Mouse (Mus musculus): ENCODE measurements at regions not wholly inside any gene's neighbourhood (a gene's known extent, or its start where the extent isn't known, plus 50 kb on each side); places are given as distances from the start of the nearest gene placed in this dataset.

DNA sequence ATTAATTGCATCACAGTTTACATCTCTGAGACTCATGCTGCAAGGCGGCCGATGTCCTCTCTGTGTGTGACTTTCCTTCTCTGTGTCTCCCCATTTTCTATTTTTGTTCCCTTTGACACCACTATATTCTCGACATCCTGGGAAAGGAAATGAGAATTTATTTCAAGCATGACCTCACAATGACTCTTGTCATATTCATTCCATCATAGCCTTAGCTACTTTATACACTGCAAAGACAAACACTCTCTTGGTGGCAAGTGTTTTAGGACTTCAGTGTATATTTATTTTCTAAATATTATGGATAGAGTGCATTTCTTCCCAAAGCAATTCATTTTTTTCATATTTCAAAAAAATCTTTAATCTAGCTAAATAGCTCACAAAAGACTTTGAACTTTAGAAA is 298.5 kb downstream of the Ipmk start:
- no peaks in the 10 kb centered on the region for H3K36me3 ChIP-seq (ENCODE audit: insufficient read depth, low read length)
- DNase-seq (ENCODE audit: low spot score) (no peak), ATAC-seq (ENCODE audit: low FRiP score) (no peak)
- no peaks in the 10 kb centered on the region for H3K27me3 ChIP-seq (ENCODE audit: insufficient read depth, low read length)
- H3K27ac ChIP-seq (ENCODE audit: low read depth, low read length) = no peak overlapping the region
- H3K9ac ChIP-seq (replicated peaks; ENCODE audit: low read length, poor library complexity, severe bottlenecking) = no peak overlapping the region
- no peak overlapping the region for H3K4me2 ChIP-seq (ENCODE audit: low read depth, low read length, poor library complexity, severe bottlenecking)
- 86% methylated on average over 3 of the region's 3 CpGs for WGBS
- TF ChIP-seq CTCF (IDR thresholded peaks at IDR 0.05) = no peak
- no peaks in the 10 kb centered on the region for H3K4me1 ChIP-seq (ENCODE audit: insufficient read depth, low read length)
- H3K4me3 ChIP-seq (ENCODE audit: low read depth, low read length) = no peak overlapping the region
- H3K9me3 ChIP-seq (ENCODE audit: low read length) = no peaks in the 10 kb centered on the region

DNA sequence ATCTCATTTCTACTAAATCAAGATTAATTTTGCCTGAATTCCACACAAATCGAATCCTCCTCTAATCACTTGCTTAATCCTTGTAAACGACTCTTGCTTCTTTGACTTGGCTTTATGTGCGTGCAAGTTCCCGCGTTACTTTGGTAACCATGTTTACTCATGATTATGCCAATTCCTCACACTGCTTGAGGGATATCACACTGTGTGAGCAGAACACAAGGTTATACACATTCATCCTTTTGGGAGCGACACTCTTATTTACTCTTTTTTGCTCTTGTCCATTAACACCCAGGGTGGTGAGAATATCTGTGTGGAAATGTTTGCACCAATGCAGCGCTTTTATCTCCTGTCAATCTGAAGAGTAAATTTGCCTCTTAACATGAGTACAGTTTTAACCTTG is 310.0 kb downstream of the Ipmk start:
- no peak overlapping the region for H3K4me2 ChIP-seq (ENCODE audit: low read depth, low read length, poor library complexity, severe bottlenecking)
- H3K9ac ChIP-seq (replicated peaks; ENCODE audit: low read length, poor library complexity, severe bottlenecking) = no peak overlapping the region
- no peak overlapping the region for H3K4me3 ChIP-seq (ENCODE audit: low read depth, low read length)
- 67% methylated on average over 7 of the region's 7 CpGs for WGBS
- ATAC-seq (ENCODE audit: low FRiP score) = no peak
- H3K27me3 ChIP-seq (ENCODE audit: insufficient read depth, low read length) = no peaks in the 10 kb centered on the region
- no peaks in the 10 kb centered on the region for H3K36me3 ChIP-seq (ENCODE audit: insufficient read depth, low read length)
- no peaks in the 10 kb centered on the region for H3K9me3 ChIP-seq (ENCODE audit: low read length)
- no peaks in the 10 kb centered on the region for H3K4me1 ChIP-seq (ENCODE audit: insufficient read depth, low read length)
- H3K27ac ChIP-seq (ENCODE audit: low read depth, low read length) = no peak overlapping the region
- TF ChIP-seq CTCF (IDR thresholded peaks at IDR 0.05) = no peak
- no peak for DNase-seq (ENCODE audit: low spot score)

DNA sequence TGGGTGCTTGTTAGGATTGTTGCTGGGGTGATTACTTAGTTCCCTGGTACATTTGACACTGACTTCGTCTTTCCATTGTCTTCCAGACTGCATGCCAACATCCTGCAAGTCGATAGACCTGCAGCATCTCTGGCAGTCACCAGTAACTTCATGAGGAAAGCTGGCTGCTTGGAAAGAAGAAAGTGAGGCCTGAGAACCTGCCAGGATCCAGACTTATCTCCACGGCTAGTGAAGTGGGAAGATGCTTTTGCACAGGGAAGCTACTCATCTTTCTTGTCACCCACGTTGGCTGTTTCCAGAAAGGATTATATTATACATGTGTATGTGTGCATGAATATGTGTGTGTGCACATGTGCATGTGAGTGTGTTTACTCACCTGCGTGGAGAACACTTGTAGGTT is 316.0 kb downstream of the Ipmk start:
- no peak for TF ChIP-seq CTCF (IDR thresholded peaks at IDR 0.05)

GRCm38 (mm10) chr10:71667160-71667571 is 319.6 kb downstream of the Ipmk start:
- Histone ChIP-seq H3K36me3 (ENCODE audit: insufficient read depth, low read length) (no peaks in the 10 kb centered on the region), H3K4me1 (ENCODE audit: insufficient read depth, low read length) (no peaks in the 10 kb centered on the region), H3K27me3 (ENCODE audit: insufficient read depth, low read length) (no peaks in the 10 kb centered on the region), H3K27ac (ENCODE audit: low read depth, low read length) (no peak overlapping the region), H3K4me3 (ENCODE audit: low read depth, low read length) (no peak overlapping the region), H3K4me2 (ENCODE audit: low read depth, low read length, poor library complexity, severe bottlenecking) (no peak overlapping the region), H3K9me3 (ENCODE audit: low read length) (no peaks in the 10 kb centered on the region), H3K9ac (replicated peaks; ENCODE audit: low read length, poor library complexity, severe bottlenecking) (no peak overlapping the region)
- ATAC-seq (ENCODE audit: low FRiP score) = no peak
- peak; percentile 71 for DNase-seq (ENCODE audit: low spot score)
- TF ChIP-seq CTCF (IDR thresholded peaks at IDR 0.05) = no peak
- 59% methylated on average over 7 of the region's 7 CpGs for WGBS

More for the DNA sequence above, 316.0 kb downstream of the Ipmk start:
- H3K27ac ChIP-seq (ENCODE audit: low read depth, low read length) = no peak overlapping the region
- no peaks in the 10 kb centered on the region for H3K36me3 ChIP-seq (ENCODE audit: insufficient read depth, low read length)
- H3K4me3 ChIP-seq (ENCODE audit: low read depth, low read length) = no peak overlapping the region
- 80% methylated on average over 5 of the region's 5 CpGs for WGBS
- ATAC-seq (ENCODE audit: low FRiP score) = no peak
- no peaks in the 10 kb centered on the region for H3K9me3 ChIP-seq (ENCODE audit: low read length)
- H3K27me3 ChIP-seq (ENCODE audit: insufficient read depth, low read length) = no peaks in the 10 kb centered on the region
- no peaks in the 10 kb centered on the region for H3K4me1 ChIP-seq (ENCODE audit: insufficient read depth, low read length)
- no peak overlapping the region for H3K9ac ChIP-seq (replicated peaks; ENCODE audit: low read length, poor library complexity, severe bottlenecking)
- no peak for DNase-seq (ENCODE audit: low spot score)
- no peak overlapping the region for H3K4me2 ChIP-seq (ENCODE audit: low read depth, low read length, poor library complexity, severe bottlenecking)

- H3K4me3 ChIP-seq (ENCODE audit: low read depth, low read length) = no peak overlapping the region
- peak; percentile 5 for DNase-seq (ENCODE audit: low spot score)
- no peak overlapping the region for H3K4me2 ChIP-seq (ENCODE audit: low read depth, low read length, poor library complexity, severe bottlenecking)
- no peak for ATAC-seq (ENCODE audit: low FRiP score)
- H3K36me3 ChIP-seq (ENCODE audit: insufficient read depth, low read length) = no peaks in the 10 kb centered on the region
- H3K27ac ChIP-seq (ENCODE audit: low read depth, low read length) = no peak overlapping the region
- H3K27me3 ChIP-seq (ENCODE audit: insufficient read depth, low read length) = no peaks in the 10 kb centered on the region
- no peak for TF ChIP-seq CTCF (IDR thresholded peaks at IDR 0.05)
- 50% methylated on average over 5 of the region's 5 CpGs for WGBS
- H3K9ac ChIP-seq (replicated peaks; ENCODE audit: low read length, poor library complexity, severe bottlenecking) = no peak overlapping the region
- H3K9me3 ChIP-seq (ENCODE audit: low read length) = no peaks in the 10 kb centered on the region
- H3K4me1 ChIP-seq (ENCODE audit: insufficient read depth, low read length) = no peaks in the 10 kb centered on the region
Measured at GRCm38 (mm10) chr10:71679240-71679639, 331.7 kb downstream of the Ipmk start.

GRCm38 (mm10) chr10:71713456-71713855 is 365.9 kb downstream of the Ipmk start:
- 91% methylated on average over 2 of the region's 2 CpGs for WGBS
- H3K4me2 ChIP-seq (ENCODE audit: low read depth, low read length, poor library complexity, severe bottlenecking) = no peak overlapping the region
- H3K27me3 ChIP-seq (ENCODE audit: insufficient read depth, low read length) = no peaks in the 10 kb centered on the region
- no peak overlapping the region for H3K4me3 ChIP-seq (ENCODE audit: low read depth, low read length)
- no peak for TF ChIP-seq CTCF (IDR thresholded peaks at IDR 0.05)
- no peaks in the 10 kb centered on the region for H3K36me3 ChIP-seq (ENCODE audit: insufficient read depth, low read length)
- H3K9me3 ChIP-seq (ENCODE audit: low read length) = no peaks in the 10 kb centered on the region
- H3K27ac ChIP-seq (ENCODE audit: low read depth, low read length) = no peak overlapping the region
- H3K4me1 ChIP-seq (ENCODE audit: insufficient read depth, low read length) = no peaks in the 10 kb centered on the region
- no peak for ATAC-seq (ENCODE audit: low FRiP score)
- no peak for DNase-seq (ENCODE audit: low spot score)
- no peak overlapping the region for H3K9ac ChIP-seq (replicated peaks; ENCODE audit: low read length, poor library complexity, severe bottlenecking)
